Mouse (Mus musculus): Measurements from ENCODE around the gene Celf5. TPM values are rescaled to one million over a fixed set of nuclear protein-coding genes. Genes with fewer than 3 reads are reported as not detected.

Gene Celf5
- total and polyA plus RNA-seq, 2 experiments = not detected

GRCm38 (mm10) chr10:81428507-81428870 lies 54.0 kb downstream of the Celf5 start:
- H3K27ac ChIP-seq (replicated peaks; ENCODE audit: insufficient read depth, low read depth, low read length) = no peak overlapping the region
- H3K36me3 ChIP-seq (ENCODE audit: control insufficient read depth, insufficient read depth, low read length) = no peaks in the 10 kb centered on the region
- H3K9ac ChIP-seq (ENCODE audit: low read depth, low read length) = no peak overlapping the region
- DNase-seq (ENCODE audit: extremely low read depth, low read depth, low spot score) = no peak
- no peak overlapping the region for H3K4me3 ChIP-seq (ENCODE audit: insufficient read depth, low read depth, low read length)
- H3K4me1 ChIP-seq (ENCODE audit: control insufficient read depth, insufficient read depth, low read length) = peaks cover 38% of the 10 kb centered on the region
- peaks cover 31% of the 10 kb centered on the region for H3K79me2 ChIP-seq (ENCODE audit: control insufficient read depth, insufficient read depth, low read length)
- H3K27me3 ChIP-seq (ENCODE audit: control insufficient read depth, insufficient read depth, low read length) = no peaks in the 10 kb centered on the region
- TF ChIP-seq CTCF (IDR thresholded peaks at IDR 0.05; ENCODE audit: low read depth, low read length) (no peak), POLR2A (IDR thresholded peaks at IDR 0.05; ENCODE audit: extremely low read depth, insufficient read depth, low read length) (no peak)
- 94% methylated on average over 7 of the region's 7 CpGs for WGBS

GRCm38 (mm10) chr10:81427804-81428506 lies 54.6 kb downstream of the Celf5 start:
- no peak for TF ChIP-seq POLR2A (IDR thresholded peaks at IDR 0.05; ENCODE audit: extremely low read depth, insufficient read depth, low read length)
- TF ChIP-seq CTCF (IDR thresholded peaks at IDR 0.05; ENCODE audit: low read depth, low read length) = no peak
- H3K4me3 ChIP-seq (ENCODE audit: insufficient read depth, low read depth, low read length) = no peak overlapping the region
- H3K4me1 ChIP-seq (ENCODE audit: control insufficient read depth, insufficient read depth, low read length) = peaks cover 36% of the 10 kb centered on the region
- H3K36me3 ChIP-seq (ENCODE audit: control insufficient read depth, insufficient read depth, low read length) = no peaks in the 10 kb centered on the region
- H3K9ac ChIP-seq (ENCODE audit: low read depth, low read length) = no peak overlapping the region
- 92% methylated on average over 8 of the region's 8 CpGs for WGBS
- no peaks in the 10 kb centered on the region for H3K27me3 ChIP-seq (ENCODE audit: control insufficient read depth, insufficient read depth, low read length)
- no peak for DNase-seq (ENCODE audit: extremely low read depth, low read depth, low spot score)
- no peak overlapping the region for H3K27ac ChIP-seq (replicated peaks; ENCODE audit: insufficient read depth, low read depth, low read length)
- H3K79me2 ChIP-seq (ENCODE audit: control insufficient read depth, insufficient read depth, low read length) = peaks cover 32% of the 10 kb centered on the region

GRCm38 (mm10) chr10:81427327-81427726 lies 55.2 kb downstream of the Celf5 start:
- Histone ChIP-seq H3K27ac (replicated peaks; ENCODE audit: insufficient read depth, low read depth, low read length) (peak overlapping the region; percentile 10; the same call in 1 of the 2 replicates), H3K79me2 (ENCODE audit: control insufficient read depth, insufficient read depth, low read length) (peaks cover 39% of the 10 kb centered on the region), H3K4me1 (ENCODE audit: control insufficient read depth, insufficient read depth, low read length) (peaks cover 38% of the 10 kb centered on the region), H3K27me3 (ENCODE audit: control insufficient read depth, insufficient read depth, low read length) (no peaks in the 10 kb centered on the region), H3K9ac (ENCODE audit: low read depth, low read length) (peak overlapping the region; percentile 14), H3K4me3 (ENCODE audit: insufficient read depth, low read depth, low read length) (peak overlapping the region; percentile 84; the same call in 1 of the 2 replicates), H3K36me3 (ENCODE audit: control insufficient read depth, insufficient read depth, low read length) (no peaks in the 10 kb centered on the region)
- no peak for TF ChIP-seq POLR2A (IDR thresholded peaks at IDR 0.05; ENCODE audit: extremely low read depth, insufficient read depth, low read length)
- no peak for TF ChIP-seq CTCF (IDR thresholded peaks at IDR 0.05; ENCODE audit: low read depth, low read length)
- DNase-seq (ENCODE audit: extremely low read depth, low read depth, low spot score) = no peak
- WGBS = 35% methylated on average over 3 of the region's 3 CpGs

- H3K4me3 ChIP-seq (ENCODE audit: insufficient read depth, low read depth, low read length) = peak overlapping the region; percentile 84
- no peaks in the 10 kb centered on the region for H3K27me3 ChIP-seq (ENCODE audit: control insufficient read depth, insufficient read depth, low read length)
- no peaks in the 10 kb centered on the region for H3K36me3 ChIP-seq (ENCODE audit: control insufficient read depth, insufficient read depth, low read length)
- peak overlapping the region; percentile 98 for H3K27ac ChIP-seq (replicated peaks; ENCODE audit: insufficient read depth, low read depth, low read length)
- peaks cover 35% of the 10 kb centered on the region for H3K4me1 ChIP-seq (ENCODE audit: control insufficient read depth, insufficient read depth, low read length)
- 1% methylated on average over 38 of the region's 38 CpGs for WGBS
- H3K9ac ChIP-seq (ENCODE audit: low read depth, low read length) = peak overlapping the region; percentile 86
- TF ChIP-seq POLR2A (IDR thresholded peaks at IDR 0.05; ENCODE audit: extremely low read depth, insufficient read depth, low read length) = peak; percentile 77
- no peak for TF ChIP-seq CTCF (IDR thresholded peaks at IDR 0.05; ENCODE audit: low read depth, low read length)
- H3K79me2 ChIP-seq (ENCODE audit: control insufficient read depth, insufficient read depth, low read length) = peaks cover 41% of the 10 kb centered on the region
- peak; percentile 68 for DNase-seq (ENCODE audit: extremely low read depth, low read depth, low spot score)
Measured at GRCm38 (mm10) chr10:81426897-81427296, 55.6 kb downstream of the Celf5 start.

- Histone ChIP-seq H3K4me1 (ENCODE audit: control insufficient read depth, insufficient read depth, low read length) (peaks cover 33% of the 10 kb centered on the region), H3K27ac (replicated peaks; ENCODE audit: insufficient read depth, low read depth, low read length) (peak overlapping the region; percentile 98), H3K9ac (ENCODE audit: low read depth, low read length) (peak overlapping the region; percentile 86), H3K4me3 (ENCODE audit: insufficient read depth, low read depth, low read length) (peak overlapping the region; percentile 84), H3K79me2 (ENCODE audit: control insufficient read depth, insufficient read depth, low read length) (peaks cover 48% of the 10 kb centered on the region), H3K27me3 (ENCODE audit: control insufficient read depth, insufficient read depth, low read length) (no peaks in the 10 kb centered on the region), H3K36me3 (ENCODE audit: control insufficient read depth, insufficient read depth, low read length) (no peaks in the 10 kb centered on the region)
- 0% methylated on average over 25 of the region's 33 CpGs for WGBS
- TF ChIP-seq POLR2A (IDR thresholded peaks at IDR 0.05; ENCODE audit: extremely low read depth, insufficient read depth, low read length) = no peak
- no peak for TF ChIP-seq CTCF (IDR thresholded peaks at IDR 0.05; ENCODE audit: low read depth, low read length)
- peak; percentile 37 for DNase-seq (ENCODE audit: extremely low read depth, low read depth, low spot score)
Measured at GRCm38 (mm10) chr10:81426081-81426671, 56.3 kb downstream of the Celf5 start.
